Mouse (Mus musculus) brain, embryonic 14.5 days (tissue): ENCODE measurements around the gene Rac3.

Source experiments
- CTCF ChIP-seq: fragments of 200-500 bp; IDR thresholded peaks from 2 replicates; pipeline ENCODE4 v1.5.1; 2012; ENCODE audit warnings: inconsistent platforms, mild to moderate bottlenecking, moderate library complexity, borderline replicate concordance; ENCODE audit not compliant: insufficient read depth, insufficient read length; ENCODE audit errors: extremely low read depth
- POLR2A ChIP-seq: fragments of 200-500 bp; IDR thresholded peaks from 2 replicates; pipeline ENCODE4 v1.6.1; 2012; ENCODE audit warnings: mild to moderate bottlenecking, inconsistent platforms, borderline replicate concordance; ENCODE audit not compliant: poor library complexity, insufficient read depth, insufficient read length, severe bottlenecking; ENCODE audit errors: extremely low read depth

DNA sequence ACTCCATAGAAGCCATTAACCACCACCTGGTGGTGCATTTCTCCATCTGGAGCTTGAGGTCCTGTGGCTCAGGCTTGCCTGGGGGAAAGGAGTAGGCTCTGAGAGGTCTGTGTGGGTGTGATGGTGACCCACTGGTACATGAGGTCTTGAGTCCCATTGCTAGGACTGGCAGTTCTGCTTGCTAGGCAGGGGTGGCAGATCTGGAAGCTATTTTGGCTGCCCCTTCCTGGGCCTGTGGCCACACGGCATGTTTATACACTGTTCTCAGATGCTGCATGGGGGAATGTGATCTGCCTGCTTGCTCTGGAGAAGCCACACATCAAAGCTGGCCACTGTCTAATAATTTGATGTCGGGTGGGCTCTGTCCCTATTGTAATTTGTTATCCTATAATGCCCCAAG, 37.2 kb upstream of the Rac3 start:
- no peak for TF ChIP-seq POLR2A
- TF ChIP-seq CTCF, result no peak
